Comparison of ENCODE assay signal across 8 mouse cellular contexts in the genomic region with DNA sequence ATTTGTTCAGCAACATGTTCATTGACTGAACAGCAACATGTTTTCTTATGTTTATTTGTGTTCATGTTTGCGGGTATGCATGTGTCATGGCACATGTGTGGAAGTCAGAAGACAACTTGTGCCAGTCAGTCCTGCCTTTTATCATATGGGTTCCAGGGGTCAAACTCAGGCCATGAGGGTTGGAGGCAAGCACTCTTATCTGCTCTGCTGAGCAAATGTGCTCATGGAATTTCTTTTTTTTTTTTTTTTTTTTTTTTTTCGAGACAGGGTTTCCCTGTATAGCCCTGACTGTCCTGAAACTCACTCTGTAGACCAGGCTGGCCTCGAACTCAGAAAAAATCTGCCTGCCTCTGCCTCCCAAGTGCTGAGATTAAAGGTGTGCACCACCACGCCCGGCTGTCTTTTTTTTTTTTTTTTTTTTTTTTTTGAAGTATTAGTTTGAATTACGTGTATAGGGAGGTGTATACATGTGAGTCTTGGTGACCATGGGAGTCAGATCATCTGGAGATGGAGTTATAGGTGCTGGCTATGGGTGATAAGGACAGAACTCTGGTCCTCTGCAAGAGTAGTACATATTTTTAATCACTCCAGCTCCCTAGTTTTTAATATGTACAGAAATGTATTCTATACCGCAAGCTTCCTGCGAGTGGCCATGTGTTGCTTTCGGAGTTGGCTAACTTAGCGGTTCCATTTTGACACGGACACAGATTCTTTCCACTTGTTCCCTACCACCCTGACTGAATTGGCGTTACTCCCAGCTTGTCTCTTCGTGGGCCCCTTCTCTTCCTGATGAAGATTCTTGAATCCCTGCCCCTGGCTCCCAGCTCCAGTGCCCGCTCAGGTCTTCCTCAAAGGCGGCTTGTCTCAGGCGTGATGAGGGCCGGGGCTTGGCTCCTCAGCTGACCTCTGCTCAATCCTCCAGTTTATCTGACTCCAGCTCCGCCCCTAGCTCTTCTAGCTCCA. TPM values are rescaled to one million over a fixed set of nuclear protein-coding genes. Genes with fewer than 3 reads are reported as not detected.
DNase-seq lines count a peak whose midpoint lies in the region; ATAC-seq and TF ChIP-seq lines count a peak whose summit lies in the region.

No protein-coding gene starts in this region.

- intact Hi-C loops in gastrocnemius, adult 2 months (cut with DNase I) = loop anchor here (1.0 to 10.0 kb wide), 3 partner anchors 21 to 149 kb away; partner anchors contain the start of genes Cfl2 and Gm20403
- intact Hi-C loops in heart, postnatal 10 days (cut with DNase I) = loop anchor here (1.0 kb wide), 1 partner anchor 26 kb away; the partner anchor contains the start of gene Cfl2
- intact Hi-C loops in left cerebral cortex, postnatal 36 days (cut with DNase I) = loop anchor here (1.0 kb wide), 1 partner anchor 26 kb away; the partner anchor contains the start of gene Cfl2

- no peak overlapping the region for H3K4me2 ChIP-seq in lung, embryonic 16.5 days (ENCODE audit: low read depth, low read length)

- H3K4me1 ChIP-seq in lung, embryonic 16.5 days (replicated peaks; ENCODE audit: control insufficient read depth, insufficient read depth, low read length) = peaks cover 12% of the 10 kb centered on the region
- H3K4me1 ChIP-seq in olfactory bulb, adult 2 months (ENCODE audit: control insufficient read depth, insufficient read depth, low read length) = peaks cover 8% of the 10 kb centered on the region

- no peak for TF ChIP-seq POLR2A in olfactory bulb, adult 2 months (IDR thresholded peaks at IDR 0.05; ENCODE audit: insufficient read depth, low read depth, low read length)

- no peaks in the 10 kb centered on the region for H3K27me3 ChIP-seq in lung, embryonic 16.5 days (ENCODE audit: control insufficient read depth, insufficient read depth, low read depth, low read length)

- H3K9ac ChIP-seq in lung, embryonic 16.5 days (ENCODE audit: low read length) = no peak overlapping the region

- H3K9me3 ChIP-seq in lung, embryonic 16.5 days (ENCODE audit: control insufficient read depth, low read length) = no peaks in the 10 kb centered on the region

- ATAC-seq in lung, embryonic 16.5 days (ENCODE audit: low read depth) = no peak

- DNase-seq in lung, adult 18-20 months = no peak
- DNase-seq in gastrocnemius, adult 2 months = peak; percentile 44
- DNase-seq in heart, postnatal 10 days = peak; percentile 41 to 47
- DNase-seq in thymus, postnatal 0 days (ENCODE audit: low spot score) = no peak
- DNase-seq in left cerebral cortex, postnatal 36 days (ENCODE audit: low spot score in 2 of 2) = no peak
- DNase-seq in layer of hippocampus, postnatal 25 days (ENCODE audit: extremely low spot score in 1 of 2, low spot score in 1 of 2) = no peak

- no peak overlapping the region for H3K4me3 ChIP-seq in lung, embryonic 16.5 days (ENCODE audit: low read length)
- peak overlapping the region; percentile 0 for H3K4me3 ChIP-seq in gastrocnemius, adult 2 months
- no peak overlapping the region for H3K4me3 ChIP-seq in olfactory bulb, adult 2 months (ENCODE audit: insufficient read depth, low read depth, low read length)

- TF ChIP-seq CTCF in gastrocnemius, adult 2 months (IDR thresholded peaks at IDR 0.05) = no peak
- no peak for TF ChIP-seq CTCF in olfactory bulb, adult 2 months (IDR thresholded peaks at IDR 0.05; ENCODE audit: insufficient read depth, low read depth, low read length)

- H3K36me3 ChIP-seq in lung, embryonic 16.5 days (ENCODE audit: control insufficient read depth, insufficient read depth, low read length) = no peaks in the 10 kb centered on the region

- 61% methylated on average over 17 of the region's 18 CpGs for WGBS in lung, embryonic 16.5 days
- WGBS in olfactory bulb, adult 2 months = 80% methylated on average over 18 of the region's 18 CpGs

- H3K27ac ChIP-seq in lung, embryonic 16.5 days (ENCODE audit: low read length) = peak overlapping the region; percentile 40
- peak overlapping the region; percentile 88 for H3K27ac ChIP-seq in gastrocnemius, adult 2 months
- H3K27ac ChIP-seq in olfactory bulb, adult 2 months (ENCODE audit: insufficient read depth, low read depth, low read length) = peak overlapping the region; percentile 80

RNA-seq across cellular contexts. Expression of gene Cfl2, which starts 26.8 kb away (rescaled TPM):
- polyA plus RNA-seq in lung, embryonic 16.5 days (2015; fragmentation: Nextera tagmentation; extraction: Ambion mirVana) = 175 and 182 TPM in 2 replicates
- total RNA-seq in gastrocnemius, adult 2 months (2021) = 100 to 1,000 TPM; 419 to 537 TPM
- 100 to 1,000 TPM; 412 to 465 TPM for total RNA-seq in heart, postnatal 10 days (2021)
- not detected in 2 replicates for polyA plus RNA-seq in olfactory bulb, adult 2 months (2012; ENCODE audit: insufficient read depth, insufficient read length, low replicate concordance, missing spikeins)
- 79.4 and 84.0 TPM in 2 replicates for polyA plus RNA-seq in thymus, postnatal 0 days (2015; fragmentation: Nextera tagmentation; extraction: Ambion mirVana)
- 100 to 1,000 TPM; 106 to 113 TPM for total RNA-seq in left cerebral cortex, postnatal 36 days (2021)
- total RNA-seq in layer of hippocampus, postnatal 25 days (2021) = 100 to 1,000 TPM; 106 to 116 TPM

RNA-seq across cellular contexts. Expression of gene Snx6, which starts 40.4 kb away (rescaled TPM):
- polyA plus RNA-seq in lung, embryonic 16.5 days (2015; fragmentation: Nextera tagmentation; extraction: Ambion mirVana) = 165 and 180 TPM in 2 replicates
- 10 to 100 TPM; 21.2 to 22.7 TPM for total RNA-seq in gastrocnemius, adult 2 months (2021)
- 10 to 100 TPM; 49.7 to 52.9 TPM for total RNA-seq in heart, postnatal 10 days (2021)
- not detected in 2 replicates for polyA plus RNA-seq in olfactory bulb, adult 2 months (2012; ENCODE audit: insufficient read depth, insufficient read length, low replicate concordance, missing spikeins)
- 185 and 189 TPM in 2 replicates for polyA plus RNA-seq in thymus, postnatal 0 days (2015; fragmentation: Nextera tagmentation; extraction: Ambion mirVana)
- 10 to 100 TPM; 44.3 to 45.5 TPM for total RNA-seq in left cerebral cortex, postnatal 36 days (2021)
- 10 to 100 TPM; 47.2 to 49.8 TPM for total RNA-seq in layer of hippocampus, postnatal 25 days (2021)

Comparison
In these comparisons a context has a peak if more than half of its experiments do, and no peak if none do; other contexts are left out.
1. DNase-seq: peak in gastrocnemius, adult 2 months (single experiment) and heart, postnatal 10 days (2 of 2); none in lung, adult 18-20 months (0 of 2), thymus, postnatal 0 days (single experiment), left cerebral cortex, postnatal 36 days (0 of 2) and layer of hippocampus, postnatal 25 days (0 of 2).
2. Peak in every context shown above with its lines, with median percentiles within 50 percentile points of each other: H3K27ac ChIP-seq.